Mouse (Mus musculus) testis, adult 2 months (tissue): ENCODE measurements around the gene Gosr2.

Source experiments
- CTCF ChIP-seq: fragments of 200-500 bp; IDR thresholded peaks from 2 replicates; pipeline ENCODE4 v1.5.1; 2012; ENCODE audit warnings: low read depth, mild to moderate bottlenecking, inconsistent platforms, low read length, moderate library complexity; ENCODE audit not compliant: control insufficient read depth, insufficient read depth, insufficient replicate concordance
- POLR2A ChIP-seq: fragments of 200-500 bp; IDR thresholded peaks from 2 replicates; pipeline ENCODE4 v1.6.1; 2012; ENCODE audit warnings: low read depth, mild to moderate bottlenecking, inconsistent platforms, low read length, moderate library complexity; ENCODE audit not compliant: control insufficient read depth

GRCm38 (mm10) chr11:103635481-103635880 lies 62.2 kb downstream of the Gosr2 start:
- no peak for TF ChIP-seq POLR2A
- TF ChIP-seq CTCF, result no peak
